Mouse (Mus musculus) c-Kit-negative CD71-positive TER-119-positive erythroid progenitor cells, embryonic 14.5 days (primary cell): ENCODE results near the gene Atp2a1.

Experiments used
- DNase-seq: peaks from one replicate; pipeline ENCODE4 v3.0.0-alpha.2; 2013; ENCODE audit warnings: low read depth, low spot score

The Atp2a1 gene

GRCm38 (mm10) chr7:126472713-126473112 is 9.8 kb upstream of the Atp2a1 start:
- DNase-seq, result no peak

GRCm38 (mm10) chr7:126472306-126472705 is 9.4 kb upstream of the Atp2a1 start:
- no peak for DNase-seq

- no peak for DNase-seq
Observed at GRCm38 (mm10) chr7:126471853-126472252, 8.9 kb upstream of the Atp2a1 start.

GRCm38 (mm10) chr7:126471361-126471760 is 8.5 kb upstream of the Atp2a1 start:
- no peak for DNase-seq

GRCm38 (mm10) chr7:126470077-126470476 is 7.2 kb upstream of the Atp2a1 start:
- no peak for DNase-seq

GRCm38 (mm10) chr7:126467834-126468627 is 5.1 kb upstream of the Atp2a1 start:
- DNase-seq, result no peak

- DNase-seq, result peak; percentile 42
Observed at GRCm38 (mm10) chr7:126467271-126467670, 4.4 kb upstream of the Atp2a1 start.

GRCm38 (mm10) chr7:126466707-126467106 is 3.8 kb upstream of the Atp2a1 start:
- DNase-seq, result no peak

GRCm38 (mm10) chr7:126466116-126466515 is 3.2 kb upstream of the Atp2a1 start:
- no peak for DNase-seq

- DNase-seq, result no peak
Observed at GRCm38 (mm10) chr7:126465246-126466030, 2.5 kb upstream of the Atp2a1 start.

- DNase-seq, result no peak
Observed at GRCm38 (mm10) chr7:126464836-126465235, 1.9 kb upstream of the Atp2a1 start.

- no peak for DNase-seq
Observed at GRCm38 (mm10) chr7:126464121-126464520, 1.2 kb upstream of the Atp2a1 start.

GRCm38 (mm10) chr7:126463547-126463946 is 639 bp upstream of the Atp2a1 start:
- no peak for DNase-seq

GRCm38 (mm10) chr7:126461626-126462025 is 1.3 kb downstream of the Atp2a1 start:
- DNase-seq, result no peak

GRCm38 (mm10) chr7:126460623-126461399 is 2.1 kb downstream of the Atp2a1 start:
- no peak for DNase-seq

GRCm38 (mm10) chr7:126458844-126459618 is 3.9 kb downstream of the Atp2a1 start:
- DNase-seq, result no peak

GRCm38 (mm10) chr7:126458225-126458624 is 4.7 kb downstream of the Atp2a1 start:
- no peak for DNase-seq

GRCm38 (mm10) chr7:126456382-126457266 is 6.3 kb downstream of the Atp2a1 start:
- DNase-seq, result no peak

- DNase-seq, result no peak
Observed at GRCm38 (mm10) chr7:126455242-126455641, 7.7 kb downstream of the Atp2a1 start.

GRCm38 (mm10) chr7:126453861-126454260 is 9.0 kb downstream of the Atp2a1 start:
- DNase-seq, result no peak
